Mouse (Mus musculus): ENCODE data around the gene Col27a1. TPM values are rescaled to one million over a fixed set of nuclear protein-coding genes. Genes with fewer than 3 reads are reported as not detected.
A peak's percentile ranks its signal among the peaks of the same experiment; 100 is the strongest.

Gene Col27a1
- polyA plus RNA-seq, 1 experiment from 2014 or later = 18.5 TPM

DNA sequence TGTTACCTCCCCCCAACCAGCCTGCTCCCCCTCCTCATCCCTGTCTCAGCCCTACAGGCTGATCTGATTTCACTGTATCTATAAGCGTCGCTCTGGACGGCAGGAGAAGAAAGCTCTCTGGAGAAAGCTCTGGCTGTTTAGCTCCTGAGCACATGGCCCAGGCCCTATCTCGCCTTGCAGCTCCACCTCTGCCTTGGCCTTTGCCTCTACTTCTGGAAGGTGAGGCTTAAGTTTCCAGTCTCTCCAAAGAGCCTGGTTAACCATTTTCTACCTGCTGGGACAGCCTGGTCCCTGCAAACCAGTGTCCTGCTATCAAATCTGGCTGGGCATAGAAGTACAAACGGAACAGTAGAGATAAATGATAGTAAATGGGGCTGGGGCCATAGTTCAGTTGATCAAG is 22.2 kb upstream of the Col27a1 start:
- H3K27ac ChIP-seq (ENCODE audit: low read depth) = peak overlapping the region; percentile 43; the same call in 1 of the 2 replicates

DNA sequence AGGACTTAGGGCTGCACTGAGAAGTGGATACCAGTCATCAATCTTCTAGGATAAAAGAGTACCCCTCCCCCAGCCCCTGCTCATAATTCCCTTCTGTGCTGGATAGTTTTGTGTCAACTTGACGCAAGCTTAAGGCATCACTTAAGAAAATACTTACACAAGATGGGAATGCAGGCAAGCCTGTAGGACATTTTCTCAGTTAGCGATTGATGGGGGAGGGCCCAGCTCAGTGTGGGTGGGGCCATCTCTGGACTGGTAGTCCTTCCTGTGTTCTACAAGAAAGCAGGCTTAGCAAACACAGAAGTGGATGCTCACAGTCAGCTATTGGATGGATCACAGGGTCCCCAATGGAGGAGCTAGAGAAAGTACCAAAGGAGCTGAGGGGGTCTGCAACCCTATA is 19.4 kb upstream of the Col27a1 start:
- WGBS = 62% methylated on average over 2 of the region's 2 CpGs
- Histone ChIP-seq H3K4me2 (ENCODE audit: low read length) (no peak overlapping the region), H3K27ac (ENCODE audit: low read depth) (no peak overlapping the region), H3K27me3 (replicated peaks; ENCODE audit: control insufficient read depth, insufficient read depth, low read length) (no peaks in the 10 kb centered on the region), H3K9ac (ENCODE audit: low read length) (no peak overlapping the region), H3K4me1 (replicated peaks; ENCODE audit: control insufficient read depth, insufficient read depth, low read length) (no peaks in the 10 kb centered on the region; the same call in 1 of the 2 replicates), H3K9me3 (ENCODE audit: control insufficient read depth, low read length) (no peaks in the 10 kb centered on the region), H3K36me3 (ENCODE audit: control insufficient read depth, insufficient read depth, low read length) (no peaks in the 10 kb centered on the region), H3K4me3 (ENCODE audit: low read depth, low read length) (no peak overlapping the region)
- ATAC-seq (replicated peaks; ENCODE audit: low FRiP score, low TSS enrichment, low read depth) (no peak), DNase-seq (ENCODE audit: low spot score) (no peak)

More for the DNA sequence above, 22.2 kb upstream of the Col27a1 start:
- Histone ChIP-seq H3K9ac (ENCODE audit: low read length) (no peak overlapping the region), H3K9me3 (ENCODE audit: control insufficient read depth, low read length) (no peaks in the 10 kb centered on the region), H3K4me3 (ENCODE audit: low read depth, low read length) (no peak overlapping the region), H3K36me3 (ENCODE audit: control insufficient read depth, insufficient read depth, low read length) (no peaks in the 10 kb centered on the region), H3K27me3 (replicated peaks; ENCODE audit: control insufficient read depth, insufficient read depth, low read length) (no peaks in the 10 kb centered on the region), H3K4me2 (ENCODE audit: low read length) (no peak overlapping the region), H3K4me1 (replicated peaks; ENCODE audit: control insufficient read depth, insufficient read depth, low read length) (no peaks in the 10 kb centered on the region; the same call in 1 of the 2 replicates)
- ATAC-seq (replicated peaks; ENCODE audit: low FRiP score, low TSS enrichment, low read depth) (peak; percentile 59; the same call in 1 of the 2 replicates), DNase-seq (ENCODE audit: low spot score) (no peak)
- 44% methylated on average over 5 of the region's 5 CpGs for WGBS

DNA sequence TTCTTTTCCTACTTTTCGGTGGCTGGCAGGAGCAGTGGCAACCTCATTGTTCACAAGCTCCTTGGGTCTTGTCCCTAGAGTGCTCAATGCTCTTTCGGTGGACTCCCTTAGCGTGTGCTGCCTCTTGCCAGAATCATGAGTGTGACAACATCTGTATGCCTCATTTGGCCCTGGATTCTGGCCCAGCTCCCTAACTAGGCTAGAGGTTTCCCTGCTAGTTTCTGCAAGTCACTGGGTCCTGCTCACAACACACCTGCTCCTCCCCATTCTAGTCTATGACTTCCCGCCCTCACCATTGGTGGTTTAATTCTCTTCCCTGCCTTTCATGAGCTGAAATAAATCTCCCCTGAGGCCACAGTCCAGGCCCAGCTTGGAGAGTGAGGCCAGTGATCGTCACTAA is 14.4 kb upstream of the Col27a1 start:
- Histone ChIP-seq H3K4me3 (ENCODE audit: low read depth, low read length) (no peak overlapping the region), H3K36me3 (ENCODE audit: control insufficient read depth, insufficient read depth, low read length) (no peaks in the 10 kb centered on the region), H3K9ac (ENCODE audit: low read length) (no peak overlapping the region), H3K27ac (ENCODE audit: low read depth) (no peak overlapping the region), H3K27me3 (replicated peaks; ENCODE audit: control insufficient read depth, insufficient read depth, low read length) (no peaks in the 10 kb centered on the region), H3K4me2 (ENCODE audit: low read length) (no peak overlapping the region), H3K4me1 (replicated peaks; ENCODE audit: control insufficient read depth, insufficient read depth, low read length) (no peaks in the 10 kb centered on the region), H3K9me3 (ENCODE audit: control insufficient read depth, low read length) (no peaks in the 10 kb centered on the region)
- ATAC-seq (replicated peaks; ENCODE audit: low FRiP score, low TSS enrichment, low read depth) (no peak), DNase-seq (ENCODE audit: low spot score) (no peak)
- WGBS = 91% methylated on average over 5 of the region's 5 CpGs

GRCm38 (mm10) chr4:63203874-63204273 is 9.9 kb upstream of the Col27a1 start:
- H3K36me3 ChIP-seq (ENCODE audit: control insufficient read depth, insufficient read depth, low read length) = no peaks in the 10 kb centered on the region
- no peak overlapping the region for H3K4me2 ChIP-seq (ENCODE audit: low read length)
- no peaks in the 10 kb centered on the region for H3K9me3 ChIP-seq (ENCODE audit: control insufficient read depth, low read length)
- no peak overlapping the region for H3K4me3 ChIP-seq (ENCODE audit: low read depth, low read length)
- no peak overlapping the region for H3K9ac ChIP-seq (ENCODE audit: low read length)
- ATAC-seq (replicated peaks; ENCODE audit: low FRiP score, low TSS enrichment, low read depth) (no peak), DNase-seq (ENCODE audit: low spot score) (no peak)
- WGBS = 88% methylated on average over 7 of the region's 7 CpGs
- no peak overlapping the region for H3K27ac ChIP-seq (ENCODE audit: low read depth)
- H3K4me1 ChIP-seq (replicated peaks; ENCODE audit: control insufficient read depth, insufficient read depth, low read length) = 0 out of 2 replicates have a peak, but pooled peaks cover 4% of the 10 kb centered on the region
- H3K27me3 ChIP-seq (replicated peaks; ENCODE audit: control insufficient read depth, insufficient read depth, low read length) = no peaks in the 10 kb centered on the region

DNA sequence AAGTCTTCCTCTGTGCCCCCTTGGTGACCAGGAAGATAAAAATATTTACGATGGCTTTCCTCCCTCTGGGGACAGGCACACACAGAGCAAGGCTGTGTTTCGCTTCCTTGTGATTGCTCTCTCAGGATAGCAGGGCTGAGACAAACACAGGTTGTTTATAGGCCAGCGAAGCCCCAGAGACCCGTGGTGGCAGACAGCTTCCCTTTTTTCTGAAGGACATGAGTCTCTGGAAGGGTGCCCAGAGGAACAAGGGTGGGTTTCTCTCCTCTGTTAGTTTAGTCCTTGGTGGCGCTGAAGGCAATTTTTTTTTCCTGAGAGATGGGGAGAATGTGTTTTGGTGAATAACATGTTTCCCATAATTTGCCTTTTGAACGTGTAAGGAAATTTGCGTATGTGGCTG is 8.2 kb upstream of the Col27a1 start:
- WGBS = 49% methylated on average over 7 of the region's 7 CpGs
- Histone ChIP-seq H3K27me3 (replicated peaks; ENCODE audit: control insufficient read depth, insufficient read depth, low read length) (no peaks in the 10 kb centered on the region), H3K9me3 (ENCODE audit: control insufficient read depth, low read length) (no peaks in the 10 kb centered on the region), H3K4me3 (ENCODE audit: low read depth, low read length) (no peak overlapping the region), H3K9ac (ENCODE audit: low read length) (no peak overlapping the region), H3K36me3 (ENCODE audit: control insufficient read depth, insufficient read depth, low read length) (no peaks in the 10 kb centered on the region), H3K4me2 (ENCODE audit: low read length) (no peak overlapping the region), H3K4me1 (replicated peaks; ENCODE audit: control insufficient read depth, insufficient read depth, low read length) (0 out of 2 replicates have a peak, but pooled peaks cover 4% of the 10 kb centered on the region), H3K27ac (ENCODE audit: low read depth) (no peak overlapping the region)
- ATAC-seq (replicated peaks; ENCODE audit: low FRiP score, low TSS enrichment, low read depth) (no peak), DNase-seq (ENCODE audit: low spot score) (no peak)

GRCm38 (mm10) chr4:63215185-63215992 is 1.6 kb downstream of the Col27a1 start:
- peak overlapping the region; percentile 82 for H3K27ac ChIP-seq (ENCODE audit: low read depth)
- H3K9me3 ChIP-seq (ENCODE audit: control insufficient read depth, low read length) = no peaks in the 10 kb centered on the region
- DNase-seq (ENCODE audit: low spot score) = peak; percentile 93
- peaks cover 25% of the 10 kb centered on the region for H3K4me1 ChIP-seq (replicated peaks; ENCODE audit: control insufficient read depth, insufficient read depth, low read length)
- ATAC-seq (replicated peaks; ENCODE audit: low FRiP score, low TSS enrichment, low read depth) = peak; percentile 29; the same call in 1 of the 2 replicates
- peaks cover 4% of the 10 kb centered on the region; the same call in 1 of the 2 replicates for H3K27me3 ChIP-seq (replicated peaks; ENCODE audit: control insufficient read depth, insufficient read depth, low read length)
- H3K36me3 ChIP-seq (ENCODE audit: control insufficient read depth, insufficient read depth, low read length) = peaks cover 8% of the 10 kb centered on the region
- WGBS = under 1% methylated on average over 66 of the region's 71 CpGs
- peak overlapping the region; percentile 87 for H3K9ac ChIP-seq (ENCODE audit: low read length)
- H3K4me3 ChIP-seq (ENCODE audit: low read depth, low read length) = peak overlapping the region; percentile 80
- peak overlapping the region; percentile 79 for H3K4me2 ChIP-seq (ENCODE audit: low read length)

GRCm38 (mm10) chr4:63215993-63216531 is 2.3 kb downstream of the Col27a1 start:
- DNase-seq (ENCODE audit: low spot score) (peak; percentile 87), ATAC-seq (replicated peaks; ENCODE audit: low FRiP score, low TSS enrichment, low read depth) (peak; percentile 54)
- Histone ChIP-seq H3K27ac (ENCODE audit: low read depth) (peak overlapping the region; percentile 82), H3K27me3 (replicated peaks; ENCODE audit: control insufficient read depth, insufficient read depth, low read length) (peaks cover 4% of the 10 kb centered on the region; the same call in 1 of the 2 replicates), H3K4me2 (ENCODE audit: low read length) (peak overlapping the region; percentile 79), H3K4me1 (replicated peaks; ENCODE audit: control insufficient read depth, insufficient read depth, low read length) (peaks cover 25% of the 10 kb centered on the region), H3K9ac (ENCODE audit: low read length) (peak overlapping the region; percentile 87), H3K36me3 (ENCODE audit: control insufficient read depth, insufficient read depth, low read length) (peaks cover 12% of the 10 kb centered on the region), H3K4me3 (ENCODE audit: low read depth, low read length) (peak overlapping the region; percentile 80), H3K9me3 (ENCODE audit: control insufficient read depth, low read length) (no peaks in the 10 kb centered on the region)
- WGBS = 1% methylated on average over 24 of the region's 24 CpGs

- H3K4me2 ChIP-seq (ENCODE audit: low read length) = peak overlapping the region; percentile 79
- peaks cover 16% of the 10 kb centered on the region for H3K36me3 ChIP-seq (ENCODE audit: control insufficient read depth, insufficient read depth, low read length)
- no peak for DNase-seq (ENCODE audit: low spot score)
- peak overlapping the region; percentile 87 for H3K9ac ChIP-seq (ENCODE audit: low read length)
- WGBS = 14% methylated on average over 9 of the region's 9 CpGs
- H3K9me3 ChIP-seq (ENCODE audit: control insufficient read depth, low read length) = no peaks in the 10 kb centered on the region
- peak; percentile 37 for ATAC-seq (replicated peaks; ENCODE audit: low FRiP score, low TSS enrichment, low read depth)
- peak overlapping the region; percentile 82 for H3K27ac ChIP-seq (ENCODE audit: low read depth)
- H3K4me3 ChIP-seq (ENCODE audit: low read depth, low read length) = peak overlapping the region; percentile 80
- H3K4me1 ChIP-seq (replicated peaks; ENCODE audit: control insufficient read depth, insufficient read depth, low read length) = peaks cover 25% of the 10 kb centered on the region
- H3K27me3 ChIP-seq (replicated peaks; ENCODE audit: control insufficient read depth, insufficient read depth, low read length) = peaks cover 4% of the 10 kb centered on the region; the same call in 1 of the 2 replicates
Observed at GRCm38 (mm10) chr4:63216566-63216965, 2.8 kb downstream of the Col27a1 start.

Data from intestine, embryonic 14.5 days (tissue).